Mouse (Mus musculus) hindbrain, postnatal 0 days (tissue): ENCODE measurements around the gene Fibcd1. TPM values are rescaled to one million over a fixed set of nuclear protein-coding genes. Genes with fewer than 3 reads are reported as not detected.

Source experiments
- ATAC-seq: fragments of 200-750 bp; cut with Nextera tagmentation; 2 replicates; pipeline ENCODE4 v1.8.0; 2017; ENCODE audit warnings: mild to moderate bottlenecking, moderate TSS enrichment, moderate library complexity
- DNase-seq: peaks from one replicate; pipeline ENCODE4 v3.0.0-alpha.2; 2015; ENCODE audit warnings: low spot score
- H3K27ac ChIP-seq: fragments of 300-500 bp; sonication (generic); 2 replicates; pipeline ENCODE4 v1.5.1; 2014; ENCODE audit warnings: mild to moderate bottlenecking
- H3K27me3 ChIP-seq: fragments of 300-500 bp; sonication (generic); 2 replicates; pipeline ENCODE4 v1.6.1; 2014; ENCODE audit warnings: low read length, mixed read lengths; ENCODE audit not compliant: insufficient read depth
- H3K36me3 ChIP-seq: fragments of 300-500 bp; sonication (generic); 2 replicates; pipeline ENCODE4 v1.6.1; 2014; ENCODE audit warnings: low read length, mixed read lengths; ENCODE audit not compliant: insufficient read depth
- H3K4me1 ChIP-seq: fragments of 300-500 bp; sonication (generic); 2 replicates; pipeline ENCODE4 v1.6.1; 2014; ENCODE audit warnings: antibody characterized with exemption, low read length, mixed read lengths; ENCODE audit not compliant: insufficient read depth
- H3K4me2 ChIP-seq: fragments of 300-500 bp; sonication (generic); 2 replicates; pipeline ENCODE4 v1.6.1; 2014; ENCODE audit warnings: low read depth, mild to moderate bottlenecking, low read length, moderate library complexity, mixed read lengths
- H3K4me3 ChIP-seq: fragments of 300-500 bp; sonication (generic); 2 replicates; pipeline ENCODE4 v1.5.1; 2014; ENCODE audit warnings: low read length
- H3K9ac ChIP-seq: fragments of 300-500 bp; sonication (generic); replicated peaks from 2 replicates; pipeline ENCODE4 v1.6.1; 2014; ENCODE audit warnings: mild to moderate bottlenecking, low read length, moderate library complexity, mixed read lengths
- H3K9me3 ChIP-seq: fragments of 300-500 bp; sonication (generic); 2 replicates; pipeline ENCODE4 v1.6.1; 2016; ENCODE audit warnings: low read length, mixed read lengths
- CTCF ChIP-seq: IDR thresholded peaks from 2 replicates; pipeline ENCODE4 v1.5.1; 2016; ENCODE audit warnings: antibody characterized with exemption, control low read depth, low read depth
- WGBS: fragments of 180-500 bp; shearing (Covaris S2); extraction: QIAGEN DNeasy Blood & Tissue Kit; methylation state at CpG from one replicate; pipeline ENCODE4 v1.1.7; 2014; 5-methylcytosine and 5-hydroxymethylcytosine counted together
- polyA plus RNA-seq: library from polyadenylated mRNA; unstranded; fragments of >200 nt; fragmentation: Nextera tagmentation; extraction: Ambion mirVana; gene quantifications from 2 replicates; pipeline ENCODE4 v1.2.1, GENCODE M21; 2015
- total RNA-seq: library from RNA; depleted of rRNA; stranded (reverse); fragments of >200 nt; gene quantifications from 2 replicates; pipeline ENCODE4 v1.2.3, GENCODE M21; 2014

The Fibcd1 gene
- total and polyA plus RNA-seq, 2 experiments from 2014 or later: 9.1 to 28.9 TPM

GRCm38 (mm10) chr2:31862919-31863318 is 17.1 kb upstream of the Fibcd1 start:
- H3K27ac ChIP-seq: no peak overlapping the region
- H3K36me3 ChIP-seq: no peaks in the 10 kb centered on the region
- no peak overlapping the region for H3K4me3 ChIP-seq
- no peak for TF ChIP-seq CTCF
- ATAC-seq: no peak
- WGBS: 83% methylated on average over 1 of the region's 1 CpGs
- H3K27me3 ChIP-seq: 0 out of 2 replicates have a peak, but pooled peaks cover 3% of the 10 kb centered on the region
- no peaks in the 10 kb centered on the region for H3K9me3 ChIP-seq
- no peaks in the 10 kb centered on the region for H3K4me1 ChIP-seq
- DNase-seq: no peak
- H3K4me2 ChIP-seq: no peak overlapping the region
- H3K9ac ChIP-seq: no peak overlapping the region

- no peak overlapping the region for H3K4me2 ChIP-seq
- WGBS: 25% methylated on average over 12 of the region's 12 CpGs
- DNase-seq (no peak), ATAC-seq (no peak)
- H3K27me3 ChIP-seq: 0 out of 2 replicates have a peak, but pooled peaks cover 3% of the 10 kb centered on the region
- no peak overlapping the region for H3K4me3 ChIP-seq
- H3K27ac ChIP-seq: no peak overlapping the region
- no peaks in the 10 kb centered on the region; the same call in 1 of the 2 replicates for H3K4me1 ChIP-seq
- H3K9ac ChIP-seq: no peak overlapping the region
- H3K9me3 ChIP-seq: no peaks in the 10 kb centered on the region
- no peaks in the 10 kb centered on the region for H3K36me3 ChIP-seq
- TF ChIP-seq CTCF: no peak
Observed at GRCm38 (mm10) chr2:31858500-31858899, 12.7 kb upstream of the Fibcd1 start.

- no peak overlapping the region for H3K4me3 ChIP-seq
- no peak for TF ChIP-seq CTCF
- H3K9ac ChIP-seq: no peak overlapping the region
- H3K27ac ChIP-seq: no peak overlapping the region
- 0 out of 2 replicates have a peak, but pooled peaks cover 3% of the 10 kb centered on the region for H3K27me3 ChIP-seq
- H3K4me2 ChIP-seq: no peak overlapping the region
- DNase-seq: no peak
- no peaks in the 10 kb centered on the region; the same call in 1 of the 2 replicates for H3K4me1 ChIP-seq
- WGBS: 38% methylated on average over 6 of the region's 6 CpGs
- no peak for ATAC-seq
- H3K9me3 ChIP-seq: no peaks in the 10 kb centered on the region
- H3K36me3 ChIP-seq: no peaks in the 10 kb centered on the region
Observed at GRCm38 (mm10) chr2:31857180-31857579, 11.4 kb upstream of the Fibcd1 start.

GRCm38 (mm10) chr2:31855991-31856390 is 10.2 kb upstream of the Fibcd1 start:
- Histone ChIP-seq H3K27ac (no peak overlapping the region), H3K4me1 (no peaks in the 10 kb centered on the region; the same call in 1 of the 2 replicates), H3K4me2 (no peak overlapping the region), H3K4me3 (no peak overlapping the region), H3K9me3 (no peaks in the 10 kb centered on the region), H3K36me3 (no peaks in the 10 kb centered on the region), H3K9ac (no peak overlapping the region), H3K27me3 (0 out of 2 replicates have a peak, but pooled peaks cover 3% of the 10 kb centered on the region)
- no peak for ATAC-seq
- DNase-seq: no peak
- WGBS: 83% methylated on average over 8 of the region's 8 CpGs
- TF ChIP-seq CTCF: no peak

GRCm38 (mm10) chr2:31850141-31850540 is 4.3 kb upstream of the Fibcd1 start:
- Histone ChIP-seq H3K4me1 (peaks cover 10% of the 10 kb centered on the region; the same call in 1 of the 2 replicates), H3K27me3 (no peaks in the 10 kb centered on the region), H3K9me3 (no peaks in the 10 kb centered on the region), H3K4me3 (no peak overlapping the region), H3K4me2 (no peak overlapping the region), H3K27ac (no peak overlapping the region), H3K9ac (no peak overlapping the region), H3K36me3 (no peaks in the 10 kb centered on the region)
- ATAC-seq: no peak
- no peak for TF ChIP-seq CTCF
- DNase-seq: peak; percentile 43
- 19% methylated on average over 12 of the region's 12 CpGs for WGBS

- ATAC-seq: peak; percentile 24; the same call in 1 of the 2 replicates
Observed at GRCm38 (mm10) chr2:31847908-31848307, 2.1 kb upstream of the Fibcd1 start.

More at GRCm38 (mm10) chr2:31847908-31848307, 2.1 kb upstream of the Fibcd1 start:
- peak; percentile 70 for TF ChIP-seq CTCF
- no peak for DNase-seq
- Histone ChIP-seq H3K27ac (no peak overlapping the region), H3K9ac (no peak overlapping the region), H3K9me3 (no peaks in the 10 kb centered on the region), H3K27me3 (no peaks in the 10 kb centered on the region), H3K4me3 (no peak overlapping the region), H3K4me1 (peaks cover 10% of the 10 kb centered on the region; the same call in 1 of the 2 replicates), H3K36me3 (no peaks in the 10 kb centered on the region), H3K4me2 (no peak overlapping the region)
- 31% methylated on average over 6 of the region's 6 CpGs for WGBS
